Mouse (Mus musculus): Measurements from ENCODE around the gene Tcaf2.

The Tcaf2 gene

DNA sequence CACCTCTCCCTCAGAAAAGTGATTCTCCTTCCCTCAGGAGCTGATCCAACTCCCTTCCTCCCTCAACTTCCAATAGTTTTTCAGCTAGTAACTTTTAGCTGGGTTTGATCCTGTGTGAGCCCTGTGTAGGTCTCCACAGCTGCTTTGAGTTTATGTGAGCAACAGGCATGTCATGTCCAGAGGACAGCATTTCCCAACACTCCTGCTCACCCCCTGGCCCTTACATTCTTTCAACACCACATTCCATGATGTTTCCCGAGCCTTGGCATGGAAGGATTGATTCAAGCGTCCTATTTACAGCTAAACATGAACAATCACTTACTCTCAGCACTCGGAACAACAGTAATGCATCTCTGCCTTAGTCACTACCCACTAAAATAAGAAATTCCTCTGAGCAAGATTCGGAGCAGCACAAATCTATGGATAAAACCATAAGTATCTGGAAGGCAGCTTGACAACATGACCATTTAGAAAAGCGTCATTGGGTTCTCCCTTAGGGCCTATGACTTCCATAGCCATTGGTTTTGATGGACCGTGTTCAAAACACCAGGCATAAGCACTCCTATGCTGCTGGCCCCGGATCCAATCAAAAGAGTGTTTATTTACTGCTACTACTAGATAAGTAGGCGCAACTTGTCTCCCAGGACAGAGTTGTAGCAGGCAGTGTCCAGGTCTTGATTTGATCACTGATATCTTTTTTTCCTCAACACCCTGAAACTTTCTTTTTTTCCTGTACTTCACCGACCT lies 62.1 kb downstream of the Tcaf2 start:
- ChIA-PET CTCF (interaction anchor here in 3 of 4 experiments (0.9 to 2.1 kb wide), 9 partner anchors 9 to 355 kb away, joined by 3 to 14 read pairs (median 3); partner anchors contain the start of gene Fam131b (in 1 of the 3)), POLR2A (no interaction called here)

DNA sequence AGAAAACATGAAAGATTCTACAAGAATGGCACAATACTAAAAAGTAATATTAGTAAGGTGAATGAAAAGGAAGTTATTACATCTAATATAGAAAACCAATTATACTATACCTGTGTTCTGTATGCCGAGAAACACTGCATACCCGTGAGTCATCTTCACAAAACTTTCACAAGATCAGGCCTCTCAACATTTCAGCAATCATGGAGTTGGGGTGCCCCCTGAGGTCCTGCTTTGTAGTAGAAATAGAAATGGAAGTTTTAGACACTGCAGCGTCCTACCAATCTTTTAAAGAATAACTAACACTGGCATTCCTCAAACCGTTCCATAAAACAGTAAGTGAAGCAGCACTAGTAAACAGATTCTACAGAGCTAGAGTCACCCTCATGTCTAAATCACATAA lies 66.4 kb downstream of the Tcaf2 start:
- ChIA-PET CTCF (no interaction called here), POLR2A (no interaction called here)

DNA sequence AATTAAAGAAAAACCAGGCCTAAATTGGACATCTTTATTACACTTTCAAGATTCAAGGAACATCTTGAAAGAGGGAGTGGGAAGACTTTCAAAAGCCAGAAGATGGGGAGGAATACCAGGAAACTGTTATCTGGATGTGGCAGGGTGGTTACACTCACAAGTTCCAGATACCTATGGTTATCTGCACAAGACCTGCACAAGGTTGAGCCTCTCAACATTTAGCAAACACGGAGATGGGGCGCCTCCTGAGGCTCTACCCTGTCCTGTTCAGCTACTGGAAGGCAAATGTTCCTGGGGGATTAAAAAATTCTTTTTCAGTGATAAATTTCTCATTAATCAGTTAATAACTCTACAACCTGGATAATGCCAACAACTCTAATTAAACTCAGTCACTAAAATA lies 67.6 kb downstream of the Tcaf2 start:
- CTCF ChIA-PET, result no interaction called here
- POLR2A ChIA-PET, result no interaction called here
